Mouse (Mus musculus) midbrain, embryonic 11.5 days (tissue): ENCODE results near the gene C2. TPM values are rescaled to one million over a fixed set of nuclear protein-coding genes. Genes with fewer than 3 reads are reported as not detected.

Experiments used
- ATAC-seq: fragments of 200-750 bp; cut with Nextera tagmentation; 2 replicates; pipeline ENCODE4 v1.8.0; 2017; ENCODE audit warnings: moderate TSS enrichment, moderate library complexity; ENCODE audit not compliant: low FRiP score
- DNase-seq: peaks from one replicate; pipeline ENCODE4 v3.0.0; 2015; ENCODE audit warnings: low spot score; ENCODE audit errors: missing footprints
- H3K27ac ChIP-seq: fragments of 300-500 bp; sonication (generic); 2 replicates; pipeline ENCODE4 v1.5.1; 2014; ENCODE audit warnings: low read depth, low read length
- H3K27me3 ChIP-seq: fragments of 300-500 bp; sonication (generic); 2 replicates; pipeline ENCODE4 v1.6.1; 2014; ENCODE audit warnings: mild to moderate bottlenecking, low read length, moderate library complexity, mixed read lengths; ENCODE audit not compliant: control insufficient read depth, insufficient read depth
- H3K36me3 ChIP-seq: fragments of 300-500 bp; sonication (generic); 2 replicates; pipeline ENCODE4 v1.6.1; 2014; ENCODE audit warnings: mild to moderate bottlenecking, low read length, moderate library complexity, mixed read lengths; ENCODE audit not compliant: control insufficient read depth, insufficient read depth
- H3K4me1 ChIP-seq: fragments of 300-500 bp; sonication (generic); 2 replicates; pipeline ENCODE4 v1.6.1; 2014; ENCODE audit warnings: low read length; ENCODE audit not compliant: control insufficient read depth, insufficient read depth
- H3K4me2 ChIP-seq: fragments of 300-500 bp; sonication (generic); 2 replicates; pipeline ENCODE4 v1.6.1; 2014; ENCODE audit warnings: mild to moderate bottlenecking, moderate library complexity
- H3K4me3 ChIP-seq: fragments of 300-500 bp; sonication (generic); 2 replicates; pipeline ENCODE4 v1.5.1; 2014; ENCODE audit warnings: low read depth, low read length
- H3K9ac ChIP-seq: fragments of 300-500 bp; sonication (generic); 2 replicates; pipeline ENCODE4 v1.6.1; 2014; ENCODE audit warnings: low read length
- H3K9me3 ChIP-seq: fragments of 300-500 bp; sonication (generic); 2 replicates; pipeline ENCODE4 v1.6.1; 2016; ENCODE audit warnings: low read length; ENCODE audit not compliant: control insufficient read depth
- WGBS: fragments of 180-500 bp; shearing (Covaris S2); extraction: QIAGEN DNeasy Blood & Tissue Kit; methylation state at CpG from one replicate; pipeline ENCODE4 v1.1.7; 2014; 5-methylcytosine and 5-hydroxymethylcytosine counted together
- polyA plus RNA-seq: library from polyadenylated mRNA; unstranded; fragments of >200 nt; fragmentation: Nextera tagmentation; extraction: Ambion mirVana; gene quantifications from 2 replicates; pipeline ENCODE4 v1.2.1, GENCODE M21; 2014

Gene C2
- polyA plus RNA-seq, 1 experiment from 2014 or later = 0.83 TPM

- DNase-seq = peak; percentile 69
- Histone ChIP-seq H3K9ac (no peak overlapping the region), H3K4me3 (no peak overlapping the region), H3K4me2 (no peak overlapping the region), H3K27ac (no peak overlapping the region), H3K36me3 (no peaks in the 10 kb centered on the region), H3K4me1 (peaks cover 4% of the 10 kb centered on the region), H3K9me3 (no peaks in the 10 kb centered on the region), H3K27me3 (no peaks in the 10 kb centered on the region)
- WGBS = 69% methylated on average over 24 of the region's 24 CpGs
- no peak for ATAC-seq
Measured at GRCm38 (mm10) chr17:34934031-34934430, 36.0 kb upstream of the C2 start.

- ATAC-seq (no peak), DNase-seq (no peak)
- WGBS = 95% methylated on average over 8 of the region's 8 CpGs
- H3K27me3 ChIP-seq = no peaks in the 10 kb centered on the region
- no peaks in the 10 kb centered on the region for H3K9me3 ChIP-seq
- H3K36me3 ChIP-seq = no peaks in the 10 kb centered on the region
- peak overlapping the region; percentile 98 for H3K4me2 ChIP-seq
- no peak overlapping the region for H3K27ac ChIP-seq
- peak overlapping the region; percentile 65; the same call in 1 of the 2 replicates for H3K4me3 ChIP-seq
- peak overlapping the region; percentile 78; the same call in 1 of the 2 replicates for H3K9ac ChIP-seq
- H3K4me1 ChIP-seq = peaks cover 4% of the 10 kb centered on the region
Measured at GRCm38 (mm10) chr17:34932287-34932686, 34.2 kb upstream of the C2 start.

GRCm38 (mm10) chr17:34931735-34932098, 33.7 kb upstream of the C2 start:
- DNase-seq = no peak

GRCm38 (mm10) chr17:34931061-34931734, 33.1 kb upstream of the C2 start, which contains the start of gene Neu1:
Gene Neu1 (plus strand): TSS chr17:34931253.
- Histone ChIP-seq H3K9ac (peak within 1 kb of the TSS; percentile 78), H3K36me3 (no peaks in the 10 kb centered on the region), H3K4me2 (peak within 1 kb of the TSS; percentile 98), H3K27ac (no peak within 1 kb of the TSS; the same call in 1 of the 2 replicates), H3K4me1 (peaks cover 4% of the 10 kb centered on the region), H3K27me3 (no peaks in the 10 kb centered on the region), H3K4me3 (peak within 1 kb of the TSS; percentile 65), H3K9me3 (no peaks in the 10 kb centered on the region)
- ATAC-seq (peak; percentile 98), DNase-seq (peak; percentile 99)
- under 1% methylated on average over 38 of the region's 38 CpGs for WGBS

More at GRCm38 (mm10) chr17:34931735-34932098, 33.7 kb upstream of the C2 start:
- 17% methylated on average over 14 of the region's 14 CpGs for WGBS
- Histone ChIP-seq H3K27ac (no peak overlapping the region), H3K4me3 (peak overlapping the region; percentile 65), H3K4me1 (peaks cover 4% of the 10 kb centered on the region), H3K36me3 (no peaks in the 10 kb centered on the region), H3K9ac (peak overlapping the region; percentile 78), H3K27me3 (no peaks in the 10 kb centered on the region), H3K9me3 (no peaks in the 10 kb centered on the region), H3K4me2 (peak overlapping the region; percentile 98)
- ATAC-seq = no peak

- Histone ChIP-seq H3K4me1 (peaks cover 4% of the 10 kb centered on the region), H3K27me3 (no peaks in the 10 kb centered on the region), H3K9ac (no peak overlapping the region), H3K27ac (no peak overlapping the region), H3K4me3 (no peak overlapping the region), H3K36me3 (no peaks in the 10 kb centered on the region), H3K9me3 (no peaks in the 10 kb centered on the region), H3K4me2 (no peak overlapping the region)
- DNase-seq = peak; percentile 77
- ATAC-seq = no peak
- WGBS = 75% methylated on average over 4 of the region's 4 CpGs
Measured at GRCm38 (mm10) chr17:34928841-34929240, 30.8 kb upstream of the C2 start.

DNA sequence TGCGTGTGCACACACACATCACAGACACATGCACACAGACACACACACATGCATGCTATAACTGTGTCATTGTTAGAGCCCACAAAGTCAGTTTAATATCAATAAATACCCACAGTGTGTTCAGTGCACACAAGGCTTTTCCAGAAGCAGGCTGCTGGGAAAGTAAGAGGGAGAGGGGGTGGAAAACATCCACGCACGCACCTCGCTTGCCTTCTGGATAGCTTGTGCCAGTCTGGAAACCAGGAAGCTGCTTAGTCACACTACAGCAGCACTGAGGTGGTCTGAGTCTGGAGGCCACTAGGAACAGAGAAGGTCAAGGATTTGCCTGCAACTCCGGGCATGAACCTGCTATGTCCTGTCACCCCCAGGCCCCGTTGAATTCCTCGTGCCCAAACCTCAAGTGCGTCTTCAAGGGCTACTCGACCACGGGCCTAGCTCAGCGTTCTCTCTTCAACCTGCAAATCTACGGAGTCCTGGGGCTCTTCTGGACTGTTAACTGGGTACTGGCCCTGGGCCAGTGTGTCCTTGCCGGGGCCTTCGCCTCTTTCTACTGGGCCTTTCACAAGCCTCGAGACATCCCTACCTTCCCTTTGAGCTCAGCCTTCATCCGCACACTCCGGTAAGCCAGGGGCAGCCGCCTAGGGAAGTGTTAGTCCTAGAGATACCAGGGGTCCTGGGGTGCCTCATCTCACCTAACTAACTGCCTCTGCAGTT, 29.4 kb upstream of the C2 start:
- H3K36me3 ChIP-seq = no peaks in the 10 kb centered on the region
- no peak overlapping the region for H3K4me2 ChIP-seq
- WGBS = 87% methylated on average over 18 of the region's 18 CpGs
- H3K4me1 ChIP-seq = peaks cover 4% of the 10 kb centered on the region
- H3K4me3 ChIP-seq = no peak overlapping the region
- DNase-seq (peak; percentile 17), ATAC-seq (no peak)
- H3K9ac ChIP-seq = no peak overlapping the region
- no peaks in the 10 kb centered on the region for H3K9me3 ChIP-seq
- no peaks in the 10 kb centered on the region for H3K27me3 ChIP-seq
- H3K27ac ChIP-seq = no peak overlapping the region

- no peak for ATAC-seq
- no peaks in the 10 kb centered on the region for H3K36me3 ChIP-seq
- no peaks in the 10 kb centered on the region for H3K27me3 ChIP-seq
- H3K4me2 ChIP-seq = no peak overlapping the region
- WGBS = 76% methylated on average over 5 of the region's 5 CpGs
- no peak overlapping the region for H3K9ac ChIP-seq
- peak; percentile 45 for DNase-seq
- no peak overlapping the region for H3K27ac ChIP-seq
- no peak overlapping the region for H3K4me3 ChIP-seq
- no peaks in the 10 kb centered on the region for H3K4me1 ChIP-seq
- H3K9me3 ChIP-seq = no peaks in the 10 kb centered on the region
Measured at GRCm38 (mm10) chr17:34924258-34924657, 26.2 kb upstream of the C2 start.

GRCm38 (mm10) chr17:34922939-34923338, 24.9 kb upstream of the C2 start:
- no peak overlapping the region for H3K4me3 ChIP-seq
- 55% methylated on average over 6 of the region's 6 CpGs for WGBS
- H3K4me2 ChIP-seq = no peak overlapping the region
- H3K4me1 ChIP-seq = no peaks in the 10 kb centered on the region
- DNase-seq = peak; percentile 65
- ATAC-seq = no peak
- H3K9ac ChIP-seq = no peak overlapping the region
- H3K9me3 ChIP-seq = no peaks in the 10 kb centered on the region
- H3K27ac ChIP-seq = no peak overlapping the region
- no peaks in the 10 kb centered on the region for H3K27me3 ChIP-seq
- no peaks in the 10 kb centered on the region for H3K36me3 ChIP-seq

DNA sequence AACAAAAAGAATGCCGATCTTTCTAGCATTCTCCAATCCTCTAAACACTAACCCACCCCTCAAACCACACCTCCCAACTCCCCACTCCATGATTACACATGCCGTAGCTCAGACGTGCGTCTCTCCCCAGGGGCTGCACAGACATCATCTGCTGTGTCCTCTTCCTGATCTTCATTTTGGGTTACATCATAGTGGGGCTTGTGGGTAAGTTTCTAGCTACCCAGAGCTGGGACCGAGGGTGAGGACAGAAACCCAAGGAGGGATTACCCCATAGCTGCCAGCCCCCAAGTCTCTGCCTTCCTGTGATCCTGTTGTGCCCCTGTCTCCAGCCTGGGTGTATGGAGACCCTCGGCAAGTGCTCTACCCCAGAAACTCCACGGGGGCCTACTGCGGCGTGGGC, 19.1 kb upstream of the C2 start:
- ATAC-seq (no peak), DNase-seq (peak; percentile 23)
- peaks cover 11% of the 10 kb centered on the region for H3K36me3 ChIP-seq
- H3K4me3 ChIP-seq = no peak overlapping the region
- H3K27me3 ChIP-seq = no peaks in the 10 kb centered on the region
- H3K4me2 ChIP-seq = no peak overlapping the region
- H3K9ac ChIP-seq = no peak overlapping the region
- no peak overlapping the region for H3K27ac ChIP-seq
- H3K9me3 ChIP-seq = no peaks in the 10 kb centered on the region
- 81% methylated on average over 9 of the region's 9 CpGs for WGBS
- H3K4me1 ChIP-seq = no peaks in the 10 kb centered on the region; the same call in 1 of the 2 replicates
